Mouse (Mus musculus) yolk sac, embryonic 10.5 days (tissue): Measurements from ENCODE around the gene Celf5.

Experiments used
- DNase-seq: peaks from one replicate; pipeline ENCODE4 v3.0.0-alpha.2; 2017; ENCODE audit warnings: low spot score

Celf5 gene

DNA sequence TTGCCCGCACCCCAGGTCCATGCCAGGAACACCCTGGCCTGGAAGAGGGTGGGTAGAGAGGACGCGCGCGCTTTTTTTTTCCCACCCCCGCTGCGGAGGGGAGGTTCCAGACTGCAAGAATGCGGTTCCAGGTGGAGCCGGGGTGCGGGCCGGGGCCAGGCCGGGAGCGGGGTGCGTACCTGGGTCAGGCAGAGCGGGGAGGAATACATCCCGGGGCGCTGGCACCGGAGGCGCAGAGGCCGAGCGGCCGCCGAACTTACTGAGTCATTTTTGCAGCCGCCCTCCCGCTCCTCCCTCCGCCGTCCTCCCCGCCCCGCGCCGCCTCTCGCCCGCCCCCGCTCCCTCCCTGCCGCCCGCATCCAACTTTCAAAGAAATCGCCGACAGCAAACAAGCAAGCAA is 55.6 kb downstream of the Celf5 start:
- peak; percentile 5 for DNase-seq

DNA sequence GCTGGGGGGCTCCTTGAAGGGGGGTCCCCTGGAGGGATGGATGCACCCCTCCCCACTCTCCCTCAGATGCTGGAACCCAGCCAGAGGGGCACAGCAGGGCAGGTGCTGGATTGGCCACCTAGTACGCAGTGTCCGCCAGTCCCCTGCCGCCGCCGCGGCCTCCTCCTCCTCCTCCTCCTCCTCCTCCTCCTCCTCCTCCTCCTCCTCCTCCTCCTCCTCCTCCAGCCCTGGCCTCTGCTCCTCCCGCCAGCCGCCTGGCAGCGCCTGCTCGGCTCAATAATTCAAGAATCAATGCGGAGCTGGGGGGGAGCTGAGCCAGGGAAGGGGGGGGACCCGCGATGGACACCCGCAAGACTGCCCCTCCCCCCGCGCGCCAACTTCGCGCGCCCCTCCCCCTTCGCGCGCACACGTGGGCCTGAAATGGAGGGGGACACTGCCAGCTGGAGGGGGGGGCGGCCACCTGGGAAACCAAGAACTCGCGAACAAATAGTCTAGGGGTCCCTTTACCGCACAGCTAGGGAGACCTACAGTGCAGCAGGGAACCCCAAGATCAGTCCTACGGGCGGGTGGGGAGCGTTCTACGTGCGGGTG is 56.3 kb downstream of the Celf5 start:
- DNase-seq = peak; percentile 2

GRCm38 (mm10) chr10:81425236-81425850 is 57.2 kb downstream of the Celf5 start:
- DNase-seq = peak; percentile 1

DNA sequence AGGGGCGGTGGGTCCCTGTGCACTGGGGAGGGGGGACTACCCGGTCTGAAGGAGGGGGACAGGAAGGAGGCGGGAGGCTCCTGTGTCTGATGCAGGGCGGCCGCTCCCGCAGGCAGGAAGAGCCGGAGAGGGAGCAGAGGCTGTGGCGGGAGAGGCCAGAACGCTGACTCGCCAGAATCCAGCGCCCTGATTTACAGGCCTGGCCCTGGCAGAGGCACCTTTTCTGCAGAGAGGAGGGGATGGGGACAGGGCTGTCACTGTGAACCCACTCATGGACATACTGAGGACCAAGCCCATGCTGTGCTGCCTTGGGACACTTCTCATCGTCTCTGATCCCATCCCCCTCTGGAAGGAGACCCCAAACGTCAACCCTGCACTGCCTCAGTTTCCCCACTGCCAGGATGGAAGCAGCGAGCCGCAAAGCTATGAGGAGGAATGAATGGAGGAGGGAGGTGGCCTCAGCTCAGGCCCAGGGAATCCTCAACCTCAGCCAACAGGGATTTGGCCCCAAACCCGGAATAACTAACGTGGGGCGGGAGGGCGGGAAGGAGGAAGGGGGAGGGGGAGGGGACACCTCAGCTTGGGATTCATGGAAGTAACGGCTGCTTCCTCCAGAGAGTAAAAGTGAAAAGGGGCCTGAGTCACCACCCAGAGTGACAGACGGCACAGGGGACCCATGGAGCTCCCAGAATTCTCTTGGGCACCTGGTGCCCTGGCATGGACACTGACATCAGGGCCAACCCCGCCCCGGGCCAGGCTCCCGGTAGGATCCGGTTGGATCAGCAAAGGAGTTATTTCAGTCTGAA is 58.1 kb downstream of the Celf5 start:
- peak; percentile 3 for DNase-seq

- no peak for DNase-seq
Observed at GRCm38 (mm10) chr10:81423476-81424245, 58.8 kb downstream of the Celf5 start.

GRCm38 (mm10) chr10:81422661-81423217 is 59.8 kb downstream of the Celf5 start:
- DNase-seq = no peak

GRCm38 (mm10) chr10:81422191-81422590 is 60.3 kb downstream of the Celf5 start:
- DNase-seq = no peak

DNA sequence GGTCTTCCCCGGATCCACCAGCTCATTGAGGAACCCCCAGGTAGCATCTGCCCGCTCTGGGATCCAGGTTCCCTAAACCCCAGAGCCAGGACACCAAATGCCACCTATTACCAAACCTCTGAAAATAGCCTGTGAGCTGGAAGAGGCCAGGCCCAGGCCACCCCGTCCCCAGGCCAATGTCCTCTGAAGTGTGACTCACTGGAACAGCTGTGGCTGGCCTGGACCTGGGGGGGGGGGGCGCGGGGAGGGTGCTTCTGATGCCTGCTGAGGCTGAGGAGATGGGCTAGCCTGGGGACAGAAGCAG is 60.8 kb downstream of the Celf5 start:
- DNase-seq = no peak

GRCm38 (mm10) chr10:81421041-81421796 is 61.3 kb downstream of the Celf5 start:
- no peak for DNase-seq

GRCm38 (mm10) chr10:81420191-81420767 is 62.2 kb downstream of the Celf5 start:
- DNase-seq = no peak

- no peak for DNase-seq
Observed at GRCm38 (mm10) chr10:81419111-81419928, 63.2 kb downstream of the Celf5 start.

DNA sequence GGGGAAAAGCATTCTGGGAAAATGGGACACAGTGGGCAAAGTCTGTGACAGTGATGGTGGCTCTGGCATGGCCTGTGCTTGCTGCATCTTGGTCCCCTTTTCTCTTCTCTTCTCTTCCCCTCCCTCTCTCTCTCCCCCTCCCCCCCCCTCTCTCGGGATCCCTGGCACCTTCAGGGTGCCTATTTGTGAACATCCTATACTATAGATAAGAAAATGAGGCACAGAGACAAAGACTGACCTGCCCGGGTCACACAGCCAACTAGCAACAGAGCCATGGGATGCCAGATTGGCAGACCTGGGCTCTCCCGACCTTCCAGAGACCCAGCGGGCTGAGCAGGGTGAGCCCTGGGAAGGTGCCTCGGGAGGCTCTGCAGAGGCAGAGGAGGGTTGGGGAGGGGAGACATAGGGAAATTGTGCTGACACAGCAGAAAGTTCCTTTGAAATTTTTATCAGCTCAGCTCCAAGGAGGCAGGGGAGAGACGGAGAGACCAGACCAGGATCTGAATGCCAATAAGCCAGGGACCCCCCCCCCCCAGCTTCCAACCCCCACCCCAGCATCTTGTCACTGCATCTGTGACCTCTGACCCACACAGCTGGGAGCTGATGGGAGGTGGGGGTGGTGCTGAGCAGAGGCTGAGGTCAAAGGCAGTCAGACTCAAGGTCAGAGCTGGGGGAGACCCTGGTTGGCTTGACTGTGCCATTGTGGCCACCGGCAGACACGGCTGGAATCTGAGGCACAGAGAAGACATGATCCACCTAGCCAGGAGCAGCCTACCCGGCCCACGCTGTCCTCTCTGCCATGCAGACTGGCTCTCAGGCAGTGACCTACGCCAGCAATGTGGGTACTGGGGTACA is 64.1 kb downstream of the Celf5 start:
- DNase-seq = no peak

DNA sequence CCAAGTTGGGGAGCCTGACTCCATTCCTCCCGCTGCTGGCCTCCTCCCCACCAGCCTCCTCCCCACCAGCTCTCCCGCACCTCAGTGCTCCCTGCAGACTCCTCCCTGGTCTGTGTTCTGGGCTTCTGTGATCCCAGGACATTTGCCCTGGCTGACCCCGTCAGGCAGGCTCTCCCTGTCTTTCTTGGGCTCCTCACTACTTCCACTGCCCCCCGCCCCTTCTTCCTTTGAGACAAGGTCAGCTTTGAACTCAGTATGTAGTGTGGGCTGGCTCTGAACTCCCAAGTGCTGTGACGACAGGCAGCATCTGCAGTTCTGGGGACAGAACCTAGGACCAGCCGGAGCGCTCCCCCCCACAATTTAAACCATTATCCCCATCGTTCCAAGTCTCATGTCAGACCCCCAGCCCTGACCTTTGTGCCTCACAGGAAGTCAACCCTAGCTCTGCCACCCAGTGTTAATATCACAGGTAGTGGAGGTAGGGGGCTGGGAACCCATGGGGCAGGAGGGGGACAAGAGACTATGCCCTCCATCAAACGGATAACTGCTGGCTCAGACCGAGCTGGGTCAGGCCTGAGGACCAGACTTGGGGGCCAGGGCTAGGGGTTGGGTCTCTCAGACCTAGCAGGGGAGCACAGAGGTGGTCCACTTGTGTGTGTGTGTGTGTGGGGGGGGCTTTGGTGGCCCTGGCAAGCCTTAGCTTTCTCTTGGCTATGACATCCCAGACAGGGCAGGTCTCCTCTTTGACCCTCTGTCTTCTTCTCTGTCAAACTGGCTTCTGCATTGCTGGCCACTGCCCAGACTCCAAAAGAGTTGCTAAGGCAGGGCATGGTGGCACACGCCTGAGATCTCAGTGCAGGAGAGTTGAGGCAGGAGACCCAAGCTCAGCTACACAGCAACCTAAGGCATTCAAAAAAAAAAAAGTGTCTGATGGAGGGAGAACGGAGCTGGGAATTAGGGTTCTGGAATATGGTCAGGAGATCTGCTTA is 65.0 kb downstream of the Celf5 start:
- no peak for DNase-seq

DNA sequence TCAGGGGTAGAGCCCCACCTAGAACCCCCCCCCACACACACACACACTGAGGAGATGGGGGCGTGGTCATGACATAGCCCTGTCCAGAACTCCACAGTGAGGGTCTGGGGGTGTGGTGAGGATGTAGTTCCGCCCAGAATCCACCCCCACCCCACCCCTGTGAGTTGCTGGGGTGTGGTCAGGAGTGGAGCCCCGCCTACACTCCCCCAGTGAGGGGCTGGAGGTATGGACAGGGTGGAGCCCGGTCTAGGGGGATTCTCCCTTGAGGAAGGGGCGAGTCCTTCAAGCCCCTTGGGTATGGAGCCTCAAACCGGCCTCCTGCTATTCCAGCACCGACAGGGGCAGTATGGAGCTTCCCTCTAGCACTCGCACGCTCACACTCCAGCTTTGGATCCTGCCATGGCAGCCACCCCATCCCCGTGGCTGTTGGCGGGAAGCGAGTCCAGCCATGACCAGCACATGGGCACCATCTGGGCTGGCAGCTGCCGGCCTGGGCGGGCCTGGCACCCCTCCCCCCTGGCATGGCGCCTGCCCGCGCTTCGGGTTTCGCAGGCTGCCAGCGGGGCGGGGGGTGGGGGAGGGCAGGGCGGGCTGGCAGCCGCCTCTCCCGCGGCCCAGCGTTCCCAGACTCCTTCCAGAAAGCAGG is 65.8 kb downstream of the Celf5 start:
- peak; percentile 78 for DNase-seq

GRCm38 (mm10) chr10:81415549-81416310 is 66.8 kb downstream of the Celf5 start:
- no peak for DNase-seq

GRCm38 (mm10) chr10:81415146-81415545 is 67.4 kb downstream of the Celf5 start:
- DNase-seq = no peak

DNA sequence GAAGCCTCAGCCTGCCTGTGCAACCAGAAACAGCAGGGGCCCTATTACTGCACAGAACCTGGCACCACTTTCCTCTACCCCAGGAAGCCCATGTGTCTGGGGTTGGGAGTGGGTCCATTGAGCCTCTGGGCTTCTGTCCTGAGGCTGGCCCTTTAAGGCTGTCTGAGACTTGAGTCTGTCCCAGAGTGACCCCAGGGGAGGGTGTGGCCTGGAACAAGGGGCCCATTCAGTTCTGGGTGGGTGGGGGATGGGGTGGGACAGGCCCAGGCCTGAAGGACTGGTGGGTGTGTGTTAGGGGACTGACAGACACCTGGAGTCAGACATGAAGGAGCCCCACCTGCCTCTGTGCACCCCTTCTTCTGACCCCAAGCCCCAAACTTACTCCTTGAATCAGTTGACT is 67.8 kb downstream of the Celf5 start:
- DNase-seq = no peak
